In the genomic region with DNA sequence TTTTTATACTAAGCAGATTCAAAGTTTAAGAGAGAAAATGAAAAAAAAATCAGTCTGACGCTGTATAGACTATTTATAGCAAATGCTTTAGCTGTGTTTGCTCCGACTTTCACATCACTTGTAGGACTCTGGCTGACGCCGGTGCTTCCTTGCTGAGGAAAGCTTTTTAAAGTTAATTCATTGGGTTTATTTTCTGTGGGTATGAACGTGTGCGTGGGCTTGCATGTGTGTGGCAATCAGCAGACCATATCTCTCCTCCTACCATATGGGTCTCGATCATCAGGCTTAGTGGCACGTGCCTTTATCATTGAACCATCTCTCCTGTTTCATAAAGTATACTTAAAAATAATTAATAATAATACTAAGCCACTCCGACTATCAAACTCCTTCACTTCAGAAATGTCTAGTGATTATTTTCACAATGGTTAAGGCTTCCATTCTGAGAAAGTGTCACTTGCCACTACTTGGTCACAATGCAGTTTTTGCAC, we compare ENCODE assay signal across 19 mouse cellular contexts.
"Had no signal": no experiment of that assay in that cellular context is flagged by ENCODE, and none has a peak within 500 bp of the region (broad histone marks: within the 10 kb centered on the region; RNA-seq: fewer than 3 reads in every experiment).

No protein-coding gene starts in this region.

- H3K9ac ChIP-seq: liver, embryonic 14.5 days; lung, embryonic 15.5 days; neural tube, embryonic 13.5 days had no signal

- H3K27ac ChIP-seq: layer of hippocampus, adult 2 months; liver, embryonic 14.5 days; neural tube, embryonic 13.5 days had no signal

- H3K9me3 ChIP-seq: lung, embryonic 15.5 days; neural tube, embryonic 13.5 days had no signal

- H3K4me3 ChIP-seq: layer of hippocampus, adult 2 months; lung, embryonic 15.5 days; myocyte; neural tube, embryonic 13.5 days had no signal

- DNase-seq: kidney, adult 18-20 months; kidney, adult 9 months; kidney, postnatal 14 days; layer of hippocampus, adult 9-11 months; lung, adult 18-20 months; lung, postnatal 10 days; lung, postnatal 4 days; midbrain, embryonic 14.5 days; retina, postnatal 1 day; right cerebral cortex, postnatal 25 days; spleen, adult 18-20 months; thymus, adult 18-20 months; thymus, postnatal 36 days had no signal

- H3K4me2 ChIP-seq: lung, embryonic 15.5 days; midbrain, embryonic 11.5 days; neural tube, embryonic 13.5 days had no signal

- H3K27me3 ChIP-seq: lung, embryonic 15.5 days; neural tube, embryonic 13.5 days had no signal

- H3K36me3 ChIP-seq: lung, embryonic 15.5 days; neural tube, embryonic 13.5 days had no signal
